Mouse (Mus musculus) ES-E14 (cell line): ENCODE data around the gene Chat.

ENCODE experiments used
- CHD2 ChIP-seq: IDR thresholded peaks from 2 replicates; pipeline ENCODE4 v1.6.1; 2014; ENCODE audit warnings: mild to moderate bottlenecking, low read depth, low read length, inconsistent platforms
- HCFC1 ChIP-seq: IDR thresholded peaks from 2 replicates; pipeline ENCODE4 v1.6.1; 2012; ENCODE audit warnings: low read length, inconsistent platforms, borderline replicate concordance; ENCODE audit not compliant: insufficient read depth
- MAFK ChIP-seq: IDR thresholded peaks from 2 replicates; pipeline ENCODE4 v1.6.1; 2014; ENCODE audit warnings: mild to moderate bottlenecking, low read depth, low read length, inconsistent platforms; ENCODE audit not compliant: insufficient read depth

DNA sequence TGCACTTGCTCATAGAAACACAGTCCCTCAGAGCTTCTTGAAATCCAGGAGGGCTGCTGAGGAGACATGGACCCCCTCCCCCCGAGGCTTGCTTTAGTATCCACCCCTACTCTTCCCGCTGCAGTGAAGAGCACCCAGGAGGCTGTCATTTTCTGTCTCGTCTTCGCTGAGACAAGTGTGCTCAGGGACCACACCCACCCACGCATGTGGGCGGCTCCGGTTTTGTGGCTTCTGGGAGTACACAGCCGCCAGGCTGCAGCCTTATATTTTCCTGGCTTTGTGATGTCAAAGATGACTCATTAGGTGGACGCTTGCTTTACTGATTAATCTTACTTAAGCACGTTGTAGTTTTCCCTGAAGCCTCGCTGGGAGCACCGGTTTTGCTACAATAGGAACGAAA is 26.7 kb upstream of the Chat start:
- TF ChIP-seq HCFC1 (no peak), CHD2 (no peak), MAFK (no peak)
